Mouse (Mus musculus) right cerebral cortex, postnatal 4 days (tissue): ENCODE measurements at regions not wholly inside any gene's neighbourhood (a gene's known extent, or its start where the extent isn't known, plus 50 kb on each side); places are given as distances from the start of the nearest gene placed in this dataset.

Experiments
- DNase-seq: peaks from one replicate; pipeline ENCODE4 v3.0.0-alpha.2; 2022

GRCm38 (mm10) chr13:113536306-113536705 is 82.1 kb downstream of the Snx18 start:
- no peak for DNase-seq

GRCm38 (mm10) chr13:113534664-113535455 is 83.5 kb downstream of the Snx18 start:
- no peak for DNase-seq

GRCm38 (mm10) chr13:113533884-113534445 is 84.4 kb downstream of the Snx18 start:
- DNase-seq = no peak

DNA sequence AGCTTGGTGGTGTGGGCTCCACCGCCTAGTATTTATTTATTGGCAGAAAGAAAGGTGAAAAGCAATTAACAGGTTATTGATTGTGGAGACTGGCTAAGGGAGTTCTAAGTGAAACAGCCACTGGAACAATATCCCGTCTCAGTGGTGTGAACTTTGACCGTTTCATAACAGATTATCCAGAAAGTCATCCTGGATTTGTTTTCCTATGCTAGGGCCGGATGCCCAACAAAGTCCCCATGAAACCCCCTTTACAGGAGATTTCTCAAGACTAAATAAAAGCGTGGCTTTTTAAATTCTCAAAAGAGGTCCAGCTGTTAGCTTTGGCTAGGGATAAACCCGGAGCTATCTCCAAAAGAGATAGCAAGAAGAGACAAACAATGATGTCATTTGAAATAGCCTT is 91.4 kb downstream of the Snx18 start:
- DNase-seq = no peak

DNA sequence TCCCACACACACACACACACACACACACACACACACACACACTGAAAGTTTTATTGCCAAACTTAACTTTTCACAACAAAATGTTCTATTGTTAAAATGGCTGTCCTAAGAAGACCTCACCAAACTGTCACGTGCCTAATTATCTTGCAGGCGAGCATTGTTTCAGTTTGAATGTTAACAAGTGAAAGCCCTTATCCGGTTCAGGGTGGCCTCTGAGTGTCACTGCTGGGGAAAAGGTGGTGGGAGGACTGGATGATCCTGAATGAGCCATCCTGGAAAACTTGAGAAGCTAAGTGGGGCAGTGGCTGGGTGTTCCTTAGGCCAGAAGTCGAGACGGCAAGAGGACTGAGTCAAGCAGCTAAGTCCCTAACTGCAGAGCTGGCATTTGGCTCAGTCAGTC is 94.9 kb downstream of the Snx18 start:
- DNase-seq = no peak

- DNase-seq = no peak
Measured at GRCm38 (mm10) chr13:113518144-113518543, 100.2 kb downstream of the Snx18 start.

DNA sequence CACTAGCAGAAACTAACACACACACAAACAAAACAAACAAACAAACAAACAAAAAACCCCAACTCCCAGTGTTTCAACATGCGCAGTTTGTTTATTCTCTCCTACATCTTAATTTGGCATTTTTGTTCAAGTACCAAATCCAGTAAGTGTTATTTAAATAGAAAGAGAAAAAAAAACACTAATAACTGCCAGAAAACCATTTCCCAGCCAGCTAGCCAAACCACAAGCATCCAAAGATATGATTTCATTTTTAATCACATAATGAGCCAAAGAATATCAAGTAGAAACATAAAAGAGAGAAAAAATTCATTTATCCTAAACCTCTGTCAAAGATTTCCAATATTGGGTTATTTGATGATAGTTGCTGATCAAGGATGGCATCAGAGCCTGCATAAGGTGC is 102.3 kb downstream of the Snx18 start:
- DNase-seq = no peak

- DNase-seq = no peak
Measured at GRCm38 (mm10) chr13:113515162-113515600, 103.2 kb downstream of the Snx18 start.

DNA sequence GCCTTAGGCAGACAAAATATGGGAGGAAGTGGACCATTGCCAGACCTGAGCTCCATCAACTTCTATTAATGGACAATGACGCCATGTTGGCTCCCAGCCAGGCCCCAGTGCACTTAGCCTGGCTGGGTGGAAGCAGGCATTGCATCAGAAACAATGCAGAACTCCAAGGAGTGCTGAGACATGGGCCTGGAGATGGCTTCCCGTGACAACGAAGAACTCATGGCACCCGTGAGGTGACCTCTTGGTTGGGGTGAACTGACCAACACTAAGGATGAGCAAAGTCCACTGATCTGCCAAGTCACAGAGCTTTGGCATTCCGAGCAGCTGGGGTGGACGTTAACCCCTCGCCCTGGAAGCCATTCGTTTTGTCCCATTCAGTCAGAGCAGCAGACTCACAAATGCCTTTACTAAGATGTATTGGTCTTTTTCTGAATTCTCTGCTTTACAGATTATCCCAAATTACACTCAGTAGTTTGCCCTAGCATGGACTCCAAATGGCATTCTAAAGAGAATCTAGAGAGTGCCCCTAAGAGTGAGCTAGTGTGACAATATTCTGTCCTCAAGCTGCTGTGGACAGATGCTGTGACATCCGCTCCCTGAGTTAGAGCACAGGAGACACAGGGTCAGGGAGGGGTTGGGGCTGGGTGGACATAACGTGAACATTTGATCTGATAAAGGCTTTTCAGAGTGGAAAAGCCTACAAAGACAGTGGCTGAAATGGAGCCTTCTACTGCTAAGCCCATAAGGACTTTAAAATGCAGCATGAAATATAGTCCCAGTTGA is 108.8 kb downstream of the Snx18 start:
- peak; percentile 59 for DNase-seq

DNA sequence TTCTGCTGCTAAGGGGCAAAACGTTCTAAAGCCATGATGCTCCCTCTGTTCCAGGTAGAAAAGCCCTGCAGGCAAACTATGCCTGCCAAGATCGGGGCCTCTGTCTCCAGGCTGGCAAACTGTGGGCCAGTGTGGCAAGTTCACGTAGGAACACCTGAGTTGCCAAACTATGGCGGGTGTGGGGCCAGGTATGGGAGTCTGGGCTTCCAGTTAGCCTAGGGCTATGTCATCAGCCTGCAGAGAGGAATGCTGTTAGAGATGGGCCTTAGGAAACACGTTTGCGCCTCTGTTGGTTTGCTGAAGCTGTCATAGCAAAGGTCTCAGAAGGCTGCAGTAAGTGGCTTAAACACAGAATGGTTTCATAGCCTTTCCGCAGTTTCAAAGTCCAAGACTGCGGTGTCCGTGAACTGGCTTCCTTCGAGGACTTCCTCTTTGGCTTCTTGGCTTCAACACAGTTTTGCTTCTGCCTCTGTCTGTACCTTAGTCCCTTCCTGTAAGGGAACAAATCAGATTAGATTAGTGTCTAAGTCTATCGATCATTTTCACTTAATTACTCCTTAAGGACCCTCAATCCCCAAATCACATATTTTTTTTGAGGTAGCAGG is 110.1 kb downstream of the Snx18 start:
- no peak for DNase-seq

DNA sequence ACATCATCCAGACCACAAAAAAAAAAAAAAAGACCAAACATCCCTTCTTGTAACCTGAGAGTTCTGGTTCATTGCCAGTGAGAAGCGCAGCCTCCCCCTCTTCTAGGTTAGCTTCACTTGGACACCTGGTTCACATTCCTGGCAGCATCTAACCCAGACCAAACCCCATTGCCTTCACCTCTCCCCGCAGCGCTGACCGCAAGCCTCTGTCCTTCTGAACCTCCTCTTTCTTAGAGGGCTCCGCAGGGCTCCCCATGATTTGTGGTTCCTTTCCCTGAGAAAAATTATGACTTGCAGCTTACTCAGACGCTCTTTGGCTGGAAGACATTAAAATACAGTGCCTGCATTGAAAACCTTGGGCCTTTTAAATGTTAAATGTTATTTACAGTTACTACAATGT is 115.8 kb downstream of the Snx18 start:
- no peak for DNase-seq

- DNase-seq = no peak
Measured at GRCm38 (mm10) chr13:113502059-113502458, 116.3 kb downstream of the Snx18 start.

GRCm38 (mm10) chr13:113500373-113500990 is 117.9 kb downstream of the Snx18 start:
- DNase-seq = no peak

GRCm38 (mm10) chr13:113499079-113499710 is 119.2 kb downstream of the Snx18 start:
- no peak for DNase-seq

DNA sequence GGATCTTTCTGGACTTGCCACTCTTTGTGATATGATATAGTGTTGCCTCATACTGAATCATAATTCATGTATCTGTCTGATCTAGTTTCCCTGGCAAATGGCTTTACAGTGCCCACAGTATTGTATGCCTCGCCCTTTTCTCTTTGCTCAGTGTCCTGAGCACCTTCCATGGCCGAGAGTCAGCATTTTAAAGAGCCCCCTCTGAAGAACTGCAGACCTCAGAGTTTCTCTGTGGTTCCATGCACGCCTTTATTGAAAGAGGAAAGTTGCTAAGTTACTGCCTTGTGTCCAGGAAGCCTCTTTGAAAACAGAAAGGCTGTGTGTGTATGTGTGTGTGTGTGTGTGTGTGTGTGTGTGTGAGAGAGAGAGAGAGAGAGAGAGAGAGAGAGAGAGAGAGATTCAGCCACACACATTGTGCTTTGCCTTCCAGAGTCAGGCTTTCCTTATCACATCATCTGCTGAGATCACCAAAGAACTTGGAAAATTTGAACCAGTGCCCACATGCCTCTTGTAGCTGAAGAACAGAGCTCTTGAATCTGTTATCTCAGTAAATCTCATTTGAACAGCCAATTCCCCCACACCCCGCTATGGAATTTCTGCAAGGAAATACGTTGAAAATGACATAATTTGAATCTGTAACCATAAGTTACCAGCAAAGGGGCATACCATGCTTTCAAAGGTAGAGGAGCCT is 122.6 kb downstream of the Snx18 start:
- DNase-seq = no peak

DNA sequence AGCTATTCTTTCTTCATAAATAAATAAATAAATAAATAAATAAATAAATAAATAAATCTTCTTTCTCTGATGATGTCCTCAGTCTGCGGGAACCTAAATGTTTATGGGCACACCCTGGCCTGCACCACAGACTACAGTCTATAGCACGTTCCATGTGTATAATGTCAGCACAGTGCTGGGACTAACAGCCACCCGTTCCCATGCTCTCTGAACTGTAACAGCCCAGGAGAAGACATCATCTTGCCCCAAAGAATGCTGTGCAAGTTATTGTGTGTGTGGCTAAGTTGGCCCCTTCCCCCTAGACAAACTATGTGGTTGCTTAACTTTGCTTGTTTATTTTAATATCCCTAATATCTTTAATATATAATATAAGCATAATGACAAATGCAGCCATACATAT is 123.2 kb downstream of the Snx18 start:
- DNase-seq = no peak

DNA sequence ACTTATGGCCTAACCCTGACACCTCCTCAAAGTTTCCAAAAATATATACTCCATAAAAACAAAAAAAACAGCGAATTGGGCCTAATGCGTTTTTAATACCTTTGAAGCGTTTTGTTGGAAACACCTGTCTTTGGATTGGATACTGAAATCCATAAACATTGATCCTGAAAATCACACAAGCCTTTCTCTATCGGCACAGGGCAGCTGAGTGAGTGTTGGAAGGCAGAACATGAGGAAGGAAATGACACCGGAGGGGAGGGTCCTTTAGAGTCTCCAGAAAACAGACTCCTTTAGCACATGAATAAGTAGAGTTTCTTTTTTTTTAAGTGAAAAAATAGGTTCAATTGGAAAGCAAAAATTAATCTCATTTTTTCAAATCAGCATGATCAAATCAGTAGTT is 123.7 kb downstream of the Snx18 start:
- DNase-seq = no peak

DNA sequence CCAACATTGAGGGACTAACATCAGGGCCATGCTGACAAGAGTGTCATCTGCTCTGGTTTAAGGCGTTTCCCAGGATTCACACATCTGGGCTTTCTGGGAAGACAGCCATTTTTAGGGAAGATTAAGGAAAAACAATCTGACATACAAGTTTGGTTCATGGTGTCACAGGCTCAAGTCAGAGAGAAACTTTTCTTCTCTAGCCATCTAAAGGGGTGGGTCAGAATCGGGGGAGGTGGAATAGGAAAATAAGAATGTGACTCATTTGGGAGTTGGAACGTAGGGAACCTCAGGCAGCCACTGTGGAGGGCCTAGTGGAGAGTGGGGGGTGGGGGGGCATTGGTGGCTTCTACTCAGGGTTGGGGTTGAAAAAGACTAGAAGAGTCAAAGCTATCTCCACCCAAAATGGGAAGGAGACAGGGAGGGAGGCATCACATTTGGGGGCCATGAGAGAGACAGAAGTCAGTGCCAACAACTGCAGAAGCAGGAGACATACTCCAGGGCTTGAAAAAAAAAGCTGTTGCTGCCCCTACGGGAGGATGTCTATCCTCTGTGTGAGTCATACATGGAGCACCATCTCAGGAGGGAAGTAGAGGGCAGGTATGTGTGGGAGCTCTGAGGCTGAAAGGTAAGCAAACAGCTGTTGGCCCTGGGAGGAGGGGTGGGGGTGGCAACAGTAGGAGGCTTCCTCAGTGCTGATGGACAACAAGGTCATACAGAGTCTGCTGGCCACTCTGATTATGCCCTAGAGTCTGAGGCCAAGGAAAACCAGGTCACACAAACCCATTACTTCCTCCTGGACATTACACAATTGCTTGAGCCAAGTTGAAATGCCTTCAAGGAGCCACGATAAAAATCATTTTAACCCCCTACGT is 128.2 kb downstream of the Snx18 start:
- DNase-seq = no peak

DNA sequence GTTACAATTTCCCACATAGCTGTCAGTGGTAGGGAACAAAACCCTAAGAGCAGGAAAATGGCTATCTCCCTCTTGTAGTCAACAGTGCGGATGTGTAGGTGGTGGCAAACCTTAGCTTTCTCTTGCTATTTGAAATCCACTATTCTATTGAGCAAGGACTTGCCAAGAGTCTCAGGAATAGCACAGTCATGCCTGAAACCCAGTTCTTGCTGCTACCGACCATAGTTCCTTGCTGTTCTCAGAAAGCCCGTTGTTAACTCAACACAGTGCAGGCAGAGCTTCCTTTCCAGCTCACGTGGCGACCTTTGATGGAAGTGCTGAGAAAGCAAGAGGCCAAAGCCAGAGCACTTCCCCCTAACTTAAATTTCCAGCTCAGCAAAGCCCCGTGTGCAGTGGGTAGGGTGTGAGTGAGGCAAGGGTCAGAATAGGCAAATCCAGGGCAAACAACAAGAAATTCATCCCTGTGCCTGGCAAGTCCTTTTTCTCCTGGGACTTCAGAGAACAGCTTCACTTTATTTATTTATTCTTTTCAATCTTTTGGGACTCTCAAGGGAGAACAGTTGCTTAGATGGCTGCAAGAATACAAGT is 131.9 kb downstream of the Snx18 start:
- DNase-seq = no peak

DNA sequence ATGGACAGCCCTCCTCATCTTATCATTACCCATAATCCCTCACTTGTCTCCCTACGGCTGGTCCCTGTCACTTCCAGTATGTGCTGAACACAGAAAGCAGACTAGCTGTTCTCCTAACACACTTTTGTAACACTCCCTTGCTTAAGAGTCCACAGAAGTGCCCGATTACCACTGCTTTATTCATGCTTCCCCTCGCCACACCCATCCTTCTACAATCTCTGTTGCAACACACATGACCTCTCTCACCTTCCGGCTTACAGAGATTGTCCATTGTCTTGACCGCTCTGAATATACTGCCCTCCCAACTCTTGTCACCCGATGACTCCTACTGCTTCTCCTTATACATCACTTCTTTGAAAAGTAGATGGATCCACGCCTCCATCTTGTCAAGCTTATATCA is 132.9 kb downstream of the Snx18 start:
- DNase-seq = no peak
